Mouse (Mus musculus) lung, adult 2 months (tissue): ENCODE data around the gene Cdhr1.

Experiments used
- CTCF ChIP-seq: fragments of 200-500 bp; IDR thresholded peaks from 2 replicates; pipeline ENCODE4 v1.5.1; 2011; ENCODE audit warnings: mild to moderate bottlenecking, low read length, control low read depth; ENCODE audit not compliant: insufficient read depth
- POLR2A ChIP-seq: fragments of 200-500 bp; IDR thresholded peaks from 2 replicates; pipeline ENCODE4 v1.6.1; 2011; ENCODE audit warnings: low read depth, mild to moderate bottlenecking, control low read depth, low read length, borderline replicate concordance; ENCODE audit errors: extremely low read depth

GRCm38 (mm10) chr14:37110456-37110855 is 12.3 kb upstream of the Cdhr1 start:
- TF ChIP-seq POLR2A, result no peak
- TF ChIP-seq CTCF, result no peak
